Mouse (Mus musculus) forebrain, embryonic 14.5 days (tissue): Measurements from ENCODE around the gene Syt14. TPM values are rescaled to one million over a fixed set of nuclear protein-coding genes. Genes with fewer than 3 reads are reported as not detected.

Source experiments
- polyA plus RNA-seq: library from polyadenylated mRNA; unstranded; fragments of >200 nt; fragmentation: Nextera tagmentation; extraction: Ambion mirVana; gene quantifications from 2 replicates; pipeline ENCODE4 v1.2.1, GENCODE M21; 2014

Gene Syt14
- polyA plus RNA-seq, 1 experiment from 2014 or later: 6.9 TPM

Other genes starting within 250 kb of the Syt14 start
- 20.8 and 26.2 TPM in 2 replicates for gene Sertad4, start 180.0 kb downstream of the Syt14 start, polyA plus RNA-seq
- gene Diexf, start 94.5 kb upstream of the Syt14 start, polyA plus RNA-seq: 9.6 and 10.6 TPM in 2 replicates
- gene Irf6, start 117.3 kb upstream of the Syt14 start, polyA plus RNA-seq: 0.35 and 0.60 TPM in 2 replicates
- gene A130010J15Rik, start 132.3 kb upstream of the Syt14 start, polyA plus RNA-seq: 13.3 and 14.6 TPM in 2 replicates
- gene Traf3ip3, start 165.9 kb upstream of the Syt14 start, polyA plus RNA-seq: 1.5 and 2.0 TPM in 2 replicates
- gene Lamb3, start 171.9 kb upstream of the Syt14 start, polyA plus RNA-seq: 0.80 and 0.85 TPM in 2 replicates
- gene Hsd11b1, start 228.3 kb upstream of the Syt14 start, polyA plus RNA-seq: 0.41 and 0.47 TPM in 2 replicates
- gene G0s2, start 237.4 kb upstream of the Syt14 start, polyA plus RNA-seq: 4.7 and 5.8 TPM in 2 replicates